Mouse (Mus musculus) limb, embryonic 11.5 days (tissue): Measurements from ENCODE around the gene Gpc3. TPM values are rescaled to one million over a fixed set of nuclear protein-coding genes. Genes with fewer than 3 reads are reported as not detected.

Experiments
- ATAC-seq: fragments of 200-750 bp; cut with Nextera tagmentation; 2 replicates; pipeline ENCODE4 v1.8.0; 2017; ENCODE audit warnings: low read depth; ENCODE audit not compliant: insufficient number of reproducible peaks, low FRiP score, low TSS enrichment
- DNase-seq: peaks from one replicate; pipeline ENCODE4 v3.0.0-alpha.2; 2015; ENCODE audit warnings: low spot score
- H3K27ac ChIP-seq: fragments of 300-500 bp; sonication (generic); replicated peaks from 2 replicates; pipeline ENCODE4 v1.5.1; 2014; ENCODE audit warnings: low read depth, mild to moderate bottlenecking, low read length
- H3K27me3 ChIP-seq: fragments of 300-500 bp; sonication (generic); 2 replicates; pipeline ENCODE4 v1.6.1; 2014; ENCODE audit warnings: mild to moderate bottlenecking, low read length, mixed read lengths; ENCODE audit not compliant: control insufficient read depth, insufficient read depth
- H3K36me3 ChIP-seq: fragments of 300-500 bp; sonication (generic); 2 replicates; pipeline ENCODE4 v1.6.1; 2014; ENCODE audit warnings: mild to moderate bottlenecking, low read length, moderate library complexity, mixed read lengths; ENCODE audit not compliant: control insufficient read depth, insufficient read depth
- H3K4me1 ChIP-seq: fragments of 300-500 bp; sonication (generic); 2 replicates; pipeline ENCODE4 v1.6.1; 2014; ENCODE audit warnings: low read length, mixed read lengths; ENCODE audit not compliant: control insufficient read depth, insufficient read depth
- H3K4me2 ChIP-seq: fragments of 300-500 bp; sonication (generic); 2 replicates; pipeline ENCODE4 v1.6.1; 2014; ENCODE audit warnings: low read depth, mild to moderate bottlenecking, moderate library complexity; ENCODE audit not compliant: severe bottlenecking
- H3K4me3 ChIP-seq: fragments of 300-500 bp; sonication (generic); 2 replicates; pipeline ENCODE4 v1.5.1; 2014; ENCODE audit warnings: low read depth, low read length
- H3K9ac ChIP-seq: fragments of 300-500 bp; sonication (generic); 2 replicates; pipeline ENCODE4 v1.6.1; 2014; ENCODE audit warnings: mild to moderate bottlenecking, low read length
- H3K9me3 ChIP-seq: fragments of 300-500 bp; sonication (generic); 2 replicates; pipeline ENCODE4 v1.6.1; 2016; ENCODE audit warnings: low read length; ENCODE audit not compliant: control insufficient read depth
- WGBS: fragments of 180-500 bp; shearing (Covaris S2); extraction: QIAGEN DNeasy Blood & Tissue Kit; methylation state at CpG from one replicate; pipeline ENCODE4 v1.1.7; 2014; 5-methylcytosine and 5-hydroxymethylcytosine counted together
- polyA plus RNA-seq: library from polyadenylated mRNA; unstranded; fragments of >200 nt; fragmentation: Nextera tagmentation; extraction: Ambion mirVana; gene quantifications from 2 replicates; pipeline ENCODE4 v1.2.1, GENCODE M21; 2014

The Gpc3 gene
- polyA plus RNA-seq, 1 experiment from 2014 or later = 1,394 TPM

DNA sequence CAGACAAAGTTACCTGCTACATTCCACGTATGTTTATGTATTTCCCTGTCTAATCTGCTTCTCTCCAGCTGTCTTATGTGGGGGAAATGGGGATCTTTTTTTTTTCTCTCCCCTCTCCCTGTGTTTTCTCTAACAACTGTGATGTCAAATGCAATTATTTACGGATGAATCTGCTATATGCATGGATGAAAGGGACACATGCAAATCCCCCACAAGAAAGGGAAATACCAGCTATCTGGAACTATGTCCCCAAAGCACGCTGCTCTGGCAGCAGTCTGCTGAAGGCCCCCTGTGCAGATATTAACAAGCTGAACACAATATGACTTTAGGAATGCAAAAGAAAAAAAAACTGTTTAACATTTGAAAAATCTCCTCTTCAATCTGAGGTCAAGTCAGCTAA, 273.5 kb downstream of the Gpc3 start:
- H3K27me3 ChIP-seq = no peaks in the 10 kb centered on the region
- H3K36me3 ChIP-seq = no peaks in the 10 kb centered on the region
- WGBS = 80% methylated on average over 3 of the region's 3 CpGs
- no peak for ATAC-seq
- no peak for DNase-seq
- H3K4me1 ChIP-seq = no peaks in the 10 kb centered on the region
- H3K4me2 ChIP-seq = no peak overlapping the region
- H3K4me3 ChIP-seq = no peak overlapping the region
- H3K9me3 ChIP-seq = no peaks in the 10 kb centered on the region
- H3K27ac ChIP-seq = no peak overlapping the region
- H3K9ac ChIP-seq = no peak overlapping the region

GRCm38 (mm10) chrX:52321791-52322190, 292.0 kb downstream of the Gpc3 start:
- Histone ChIP-seq H3K4me2 (no peak overlapping the region), H3K27me3 (no peaks in the 10 kb centered on the region), H3K9me3 (no peaks in the 10 kb centered on the region), H3K9ac (no peak overlapping the region), H3K4me3 (no peak overlapping the region), H3K36me3 (no peaks in the 10 kb centered on the region), H3K4me1 (no peaks in the 10 kb centered on the region), H3K27ac (no peak overlapping the region)
- ATAC-seq (no peak), DNase-seq (no peak)
- WGBS = 78% methylated on average over 4 of the region's 4 CpGs

DNA sequence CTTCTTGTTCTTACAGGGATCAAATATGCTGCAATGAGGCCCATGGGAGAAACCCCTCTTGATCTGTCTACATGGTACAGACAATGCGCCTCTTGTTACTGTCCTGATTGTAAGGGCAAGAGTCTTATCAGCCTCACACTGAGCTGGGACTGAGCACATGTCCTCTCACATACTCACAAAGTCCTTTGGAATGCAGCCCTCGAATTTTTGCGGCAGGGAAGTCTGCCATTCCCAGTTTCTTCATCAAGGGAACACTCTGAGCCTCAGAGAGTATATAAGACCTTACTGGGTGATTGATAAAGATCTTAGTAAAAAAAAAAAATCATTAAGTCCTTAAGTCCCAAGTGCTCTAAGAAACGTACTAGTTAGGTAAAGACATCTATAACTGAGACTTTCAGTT, 293.1 kb downstream of the Gpc3 start:
- no peak overlapping the region for H3K9ac ChIP-seq
- DNase-seq (no peak), ATAC-seq (no peak)
- H3K4me2 ChIP-seq = no peak overlapping the region
- H3K4me3 ChIP-seq = no peak overlapping the region
- H3K9me3 ChIP-seq = no peaks in the 10 kb centered on the region
- 86% methylated on average over 4 of the region's 4 CpGs for WGBS
- no peaks in the 10 kb centered on the region for H3K4me1 ChIP-seq
- H3K36me3 ChIP-seq = no peaks in the 10 kb centered on the region
- H3K27me3 ChIP-seq = no peaks in the 10 kb centered on the region
- no peak overlapping the region for H3K27ac ChIP-seq

- no peaks in the 10 kb centered on the region for H3K27me3 ChIP-seq
- 89% methylated on average over 2 of the region's 2 CpGs for WGBS
These were observed 302.8 kb downstream of the Gpc3 start for GRCm38 (mm10) chrX:52310976-52311375.

DNA sequence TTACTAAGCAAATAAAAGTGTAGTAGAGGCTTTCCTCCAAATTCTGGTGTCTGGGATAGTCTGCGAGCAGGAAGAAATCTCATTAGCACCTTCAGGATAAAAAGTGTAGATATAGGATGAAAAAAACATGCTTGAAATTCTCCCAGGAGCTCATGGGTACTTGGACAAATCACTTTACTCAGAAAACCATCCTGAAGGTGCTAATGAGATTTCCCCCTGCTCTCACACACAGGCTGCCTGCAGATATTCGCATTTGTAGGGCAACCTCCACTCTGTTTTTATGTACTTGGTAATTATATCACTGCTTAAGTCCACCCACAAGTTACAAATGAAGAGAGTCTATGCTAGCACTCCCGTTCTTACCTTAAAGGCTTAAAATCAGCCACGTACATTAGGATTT, 308.5 kb downstream of the Gpc3 start:
- no peak for ATAC-seq
- Histone ChIP-seq H3K9me3 (no peaks in the 10 kb centered on the region), H3K27ac (no peak overlapping the region), H3K4me2 (no peak overlapping the region), H3K9ac (no peak overlapping the region), H3K4me1 (no peaks in the 10 kb centered on the region), H3K27me3 (no peaks in the 10 kb centered on the region), H3K36me3 (no peaks in the 10 kb centered on the region), H3K4me3 (no peak overlapping the region)
- DNase-seq = no peak
- 80% methylated on average over 4 of the region's 4 CpGs for WGBS

More at GRCm38 (mm10) chrX:52310976-52311375, 302.8 kb downstream of the Gpc3 start:
- Histone ChIP-seq H3K9ac (no peak overlapping the region), H3K4me2 (no peak overlapping the region), H3K36me3 (no peaks in the 10 kb centered on the region), H3K4me3 (no peak overlapping the region), H3K27ac (no peak overlapping the region), H3K4me1 (no peaks in the 10 kb centered on the region), H3K9me3 (no peaks in the 10 kb centered on the region)
- DNase-seq = no peak
- ATAC-seq = no peak

DNA sequence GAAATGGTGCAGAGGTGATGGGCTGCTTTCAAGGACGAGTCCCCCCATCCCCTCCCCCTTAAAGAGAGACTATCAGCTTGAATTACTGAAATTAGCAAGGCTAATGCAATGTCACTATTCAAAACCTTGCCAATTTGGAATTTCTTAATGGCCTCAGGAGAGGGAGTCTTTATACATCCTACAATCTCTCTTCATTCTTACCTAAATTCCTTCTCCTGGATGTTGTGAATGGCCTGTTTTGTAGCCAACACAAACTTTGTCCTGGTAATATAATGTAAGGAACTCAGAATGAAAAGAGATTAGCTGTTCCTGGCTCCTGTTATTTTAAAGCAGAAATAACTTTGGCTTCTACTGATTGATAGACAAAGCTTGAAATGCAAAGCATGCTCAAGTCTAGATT, 325.0 kb downstream of the Gpc3 start:
- Histone ChIP-seq H3K4me2 (no peak overlapping the region), H3K36me3 (no peaks in the 10 kb centered on the region), H3K9me3 (no peaks in the 10 kb centered on the region), H3K9ac (no peak overlapping the region), H3K27ac (no peak overlapping the region), H3K4me3 (no peak overlapping the region), H3K4me1 (no peaks in the 10 kb centered on the region), H3K27me3 (no peaks in the 10 kb centered on the region)
- ATAC-seq (no peak), DNase-seq (no peak)
- 21% methylated on average over 1 of the region's 1 CpGs for WGBS

- 80% methylated on average over 6 of the region's 6 CpGs for WGBS
These were observed 325.8 kb downstream of the Gpc3 start for GRCm38 (mm10) chrX:52287944-52288343.

DNA sequence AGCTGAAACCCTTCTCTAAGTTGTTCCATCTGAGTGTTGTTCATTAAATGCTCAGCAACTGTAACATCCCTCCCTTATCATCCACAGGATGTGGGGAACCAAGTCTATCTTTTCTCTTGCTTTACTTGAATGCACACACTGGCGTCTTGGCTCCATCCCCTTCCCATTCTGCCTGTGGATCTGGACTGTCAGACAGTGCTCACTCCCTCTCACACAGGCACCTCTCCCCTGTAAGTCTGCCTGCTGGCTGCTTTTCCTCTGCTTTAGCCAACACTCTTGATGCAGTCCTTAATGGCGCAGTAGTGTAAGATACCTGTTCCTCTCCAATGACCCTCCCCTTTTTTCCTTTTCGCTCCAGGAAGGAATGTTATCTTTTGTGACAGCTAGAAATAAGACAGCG, 331.7 kb downstream of the Gpc3 start:
- no peaks in the 10 kb centered on the region for H3K9me3 ChIP-seq

More at GRCm38 (mm10) chrX:52287944-52288343, 325.8 kb downstream of the Gpc3 start:
- H3K36me3 ChIP-seq = no peaks in the 10 kb centered on the region
- no peak overlapping the region for H3K4me2 ChIP-seq
- H3K9me3 ChIP-seq = no peaks in the 10 kb centered on the region
- no peaks in the 10 kb centered on the region for H3K27me3 ChIP-seq
- no peak for ATAC-seq
- H3K9ac ChIP-seq = no peak overlapping the region
- H3K27ac ChIP-seq = no peak overlapping the region
- no peak overlapping the region for H3K4me3 ChIP-seq
- no peaks in the 10 kb centered on the region for H3K4me1 ChIP-seq
- DNase-seq = no peak

DNA sequence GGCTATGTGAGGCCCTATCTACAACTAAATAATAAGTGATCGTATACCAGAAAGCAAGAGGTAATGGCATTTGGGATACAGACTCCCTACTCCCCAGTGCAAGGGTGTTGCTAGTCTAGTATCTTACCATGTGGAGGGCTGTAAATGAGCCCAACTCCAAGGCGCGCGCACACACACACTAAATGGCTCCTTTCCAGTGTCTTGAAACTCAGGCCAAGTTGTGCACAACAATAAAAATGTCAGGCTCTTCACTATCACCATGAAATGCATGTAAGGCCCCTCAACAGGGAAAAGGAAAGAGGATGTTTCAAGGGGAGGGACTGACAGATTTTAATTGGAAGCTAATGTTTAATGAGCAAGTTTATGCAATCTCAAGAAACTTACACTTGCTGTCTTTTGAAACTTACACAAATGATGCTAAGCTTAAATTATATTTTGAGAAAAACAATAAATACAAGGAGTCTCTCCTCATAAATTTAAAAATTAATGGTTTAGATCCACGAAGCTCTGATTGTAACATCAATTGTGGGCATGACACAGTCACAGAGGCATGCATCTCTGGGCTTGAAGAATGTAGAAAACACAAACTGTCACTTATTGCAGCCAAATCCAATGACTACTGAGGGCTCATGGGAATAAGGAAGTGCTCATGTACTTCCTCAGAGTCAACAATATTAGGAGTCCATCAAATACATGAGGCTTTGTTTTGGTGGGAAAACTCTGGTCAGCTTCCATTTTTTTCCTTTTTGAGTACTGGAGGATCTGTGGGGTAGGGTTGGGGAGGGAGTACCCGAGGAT, 332.4 kb downstream of the Gpc3 start:
- no peak overlapping the region for H3K4me2 ChIP-seq
- no peak overlapping the region for H3K27ac ChIP-seq
- no peaks in the 10 kb centered on the region for H3K4me1 ChIP-seq
- H3K4me3 ChIP-seq = no peak overlapping the region
- ATAC-seq (no peak), DNase-seq (no peak)
- no peaks in the 10 kb centered on the region for H3K9me3 ChIP-seq
- 74% methylated on average over 6 of the region's 6 CpGs for WGBS
- no peak overlapping the region for H3K9ac ChIP-seq
- no peaks in the 10 kb centered on the region for H3K36me3 ChIP-seq
- H3K27me3 ChIP-seq = no peaks in the 10 kb centered on the region

More for the DNA sequence above, 331.7 kb downstream of the Gpc3 start:
- Histone ChIP-seq H3K27me3 (no peaks in the 10 kb centered on the region), H3K4me2 (no peak overlapping the region), H3K4me3 (no peak overlapping the region), H3K27ac (no peak overlapping the region), H3K4me1 (no peaks in the 10 kb centered on the region), H3K9ac (no peak overlapping the region), H3K36me3 (no peaks in the 10 kb centered on the region)
- 78% methylated on average over 4 of the region's 4 CpGs for WGBS
- ATAC-seq (no peak), DNase-seq (no peak)
